Mouse (Mus musculus) intestine, postnatal 0 days (tissue): ENCODE data around the gene Vps33b. TPM values are rescaled to one million over a fixed set of nuclear protein-coding genes. Genes with fewer than 3 reads are reported as not detected.
A peak's percentile ranks its signal among the peaks of the same experiment; 100 is the strongest.
"Not testable (repeated sequence)": the region's sequence is repeated elsewhere in the genome, so short reads cannot be mapped to it uniquely, and the experiment has no call there.

Source experiments
- ATAC-seq: fragments of 200-750 bp; cut with Nextera tagmentation; 2 replicates; pipeline ENCODE4 v1.8.0; 2017; ENCODE audit warnings: mild to moderate bottlenecking, moderate TSS enrichment, moderate library complexity
- H3K27ac ChIP-seq: fragments of 300-500 bp; sonication (generic); 2 replicates; pipeline ENCODE4 v1.5.1; 2014; ENCODE audit warnings: mild to moderate bottlenecking, low read depth, low read length, moderate library complexity
- H3K27me3 ChIP-seq: fragments of 300-500 bp; sonication (generic); replicated peaks from 2 replicates; pipeline ENCODE4 v1.6.1; 2014; ENCODE audit warnings: low read length, mixed read lengths; ENCODE audit not compliant: control insufficient read depth, insufficient read depth
- H3K36me3 ChIP-seq: fragments of 300-500 bp; sonication (generic); 2 replicates; pipeline ENCODE4 v1.6.1; 2014; ENCODE audit warnings: mild to moderate bottlenecking, moderate library complexity; ENCODE audit not compliant: control insufficient read depth, insufficient read depth
- H3K4me1 ChIP-seq: fragments of 300-500 bp; sonication (generic); replicated peaks from 2 replicates; pipeline ENCODE4 v1.6.1; 2014; ENCODE audit warnings: antibody characterized with exemption, low read length, mixed read lengths; ENCODE audit not compliant: control insufficient read depth, insufficient read depth
- H3K4me2 ChIP-seq: fragments of 300-500 bp; sonication (generic); replicated peaks from 2 replicates; pipeline ENCODE4 v1.6.1; 2014; ENCODE audit warnings: low read depth, mild to moderate bottlenecking, moderate library complexity
- H3K4me3 ChIP-seq: fragments of 300-500 bp; sonication (generic); 2 replicates; pipeline ENCODE4 v1.5.1; 2014; ENCODE audit warnings: low read depth, low read length
- H3K9ac ChIP-seq: fragments of 300-500 bp; sonication (generic); 2 replicates; pipeline ENCODE4 v1.6.1; 2014; ENCODE audit warnings: mild to moderate bottlenecking, low read depth, low read length
- H3K9me3 ChIP-seq: fragments of 300-500 bp; sonication (generic); 2 replicates; pipeline ENCODE4 v1.6.1; 2016; ENCODE audit warnings: mixed run types; ENCODE audit not compliant: control insufficient read depth
- CTCF ChIP-seq: sonication (generic); IDR thresholded peaks from 2 replicates; pipeline ENCODE4 v1.5.1; 2016; ENCODE audit warnings: low read depth, mild to moderate bottlenecking, control low read depth, antibody characterized with exemption, moderate library complexity
- WGBS: fragments of 180-500 bp; shearing (Covaris S2); extraction: QIAGEN DNeasy Blood & Tissue Kit; methylation state at CpG from one replicate; pipeline ENCODE4 v1.1.7; 2014; 5-methylcytosine and 5-hydroxymethylcytosine counted together
- polyA plus RNA-seq: library from polyadenylated mRNA; unstranded; fragments of >200 nt; fragmentation: Nextera tagmentation; extraction: Ambion mirVana; gene quantifications from 2 replicates; pipeline ENCODE4 v1.2.1, GENCODE M21; 2015

Vps33b gene
- polyA plus RNA-seq, 1 experiment from 2014 or later: 12.9 TPM

DNA sequence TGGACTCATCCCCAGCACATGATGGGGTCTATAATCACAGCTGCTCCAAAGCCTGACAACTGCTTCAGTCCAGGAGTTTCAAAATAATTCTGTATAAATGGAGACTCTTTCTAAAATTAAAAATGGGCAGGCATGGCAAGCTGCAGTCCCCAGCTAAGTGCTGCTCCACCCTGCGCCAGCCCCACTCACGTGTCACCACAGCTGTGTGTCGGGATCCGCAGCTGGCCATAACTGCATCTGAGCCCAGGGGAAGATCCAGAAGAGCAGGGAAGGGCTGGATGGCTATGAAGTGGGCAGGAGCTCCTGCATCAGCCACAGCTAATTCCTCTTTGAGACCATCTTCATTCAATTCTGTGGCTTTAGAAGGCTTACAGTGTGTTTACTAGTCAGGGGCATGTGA lies 49.2 kb downstream of the Vps33b start:
- 92% methylated on average over 4 of the region's 4 CpGs for WGBS
- no peak overlapping the region for H3K4me2 ChIP-seq
- no peak for ATAC-seq
- no peaks in the 10 kb centered on the region for H3K9me3 ChIP-seq
- no peaks in the 10 kb centered on the region for H3K4me1 ChIP-seq
- H3K36me3 ChIP-seq: peaks cover 46% of the 10 kb centered on the region
- H3K27me3 ChIP-seq: no peaks in the 10 kb centered on the region
- H3K9ac ChIP-seq: no peak overlapping the region
- no peak overlapping the region for H3K4me3 ChIP-seq
- no peak for TF ChIP-seq CTCF
- no peak overlapping the region for H3K27ac ChIP-seq

DNA sequence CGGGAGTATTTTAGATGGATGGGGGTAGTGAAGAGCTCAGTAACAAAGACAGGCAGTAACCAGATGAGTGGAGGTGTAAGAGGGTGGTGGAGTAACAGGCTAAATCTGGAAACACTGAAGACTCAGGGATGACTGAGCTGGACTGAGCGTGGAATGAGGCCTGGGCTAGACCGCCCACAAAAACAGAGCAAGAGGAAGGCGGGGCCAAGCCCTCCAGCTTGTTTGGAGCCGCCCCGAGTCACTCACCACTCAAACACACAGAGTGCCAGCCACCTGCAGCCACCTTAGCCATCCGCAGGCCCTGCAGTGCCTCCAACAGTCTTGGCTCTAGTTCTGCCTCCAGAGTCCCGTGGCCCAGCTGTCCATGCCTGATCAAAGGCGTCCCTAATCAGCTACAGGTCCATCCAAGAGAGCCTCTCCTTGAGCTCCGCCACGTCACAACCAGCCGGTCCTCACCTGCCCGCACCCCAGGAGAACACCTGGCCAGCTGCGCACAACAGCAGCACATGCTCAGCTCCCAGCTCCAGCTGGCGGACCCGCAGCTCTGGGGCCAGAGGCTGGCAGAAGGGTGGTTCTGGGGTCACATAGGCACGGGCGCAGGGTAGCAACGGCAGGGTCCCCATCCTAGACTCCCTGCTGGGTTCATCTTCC lies 50.5 kb downstream of the Vps33b start:
- Histone ChIP-seq H3K4me3 (no peak overlapping the region), H3K9me3 (no peaks in the 10 kb centered on the region), H3K4me1 (no peaks in the 10 kb centered on the region), H3K27ac (no peak overlapping the region), H3K4me2 (no peak overlapping the region), H3K27me3 (no peaks in the 10 kb centered on the region), H3K36me3 (peaks cover 34% of the 10 kb centered on the region), H3K9ac (no peak overlapping the region)
- no peak for ATAC-seq
- no peak for TF ChIP-seq CTCF
- WGBS: 78% methylated on average over 19 of the region's 19 CpGs

DNA sequence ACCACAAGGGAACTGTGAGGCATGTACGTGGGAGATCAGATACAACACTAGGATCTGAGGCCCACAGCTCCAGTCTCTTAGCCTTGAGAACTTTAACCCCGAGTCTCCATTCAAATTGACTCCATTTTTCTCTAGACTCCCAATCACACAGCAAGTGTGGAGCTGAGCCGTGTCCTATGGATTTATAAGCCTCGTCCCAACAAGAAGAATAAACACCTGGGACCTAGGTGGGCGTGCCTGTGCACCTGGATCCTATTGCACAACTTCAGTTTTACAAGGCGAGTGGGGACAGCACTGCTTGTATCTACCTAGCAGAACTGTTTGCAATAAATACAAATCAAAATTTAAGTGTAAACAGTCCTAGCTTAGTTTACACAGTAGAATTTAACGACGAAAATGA lies 53.9 kb downstream of the Vps33b start:
- ATAC-seq: peak; percentile 42
- Histone ChIP-seq H3K9ac (peak overlapping the region; percentile 57), H3K4me1 (no peaks in the 10 kb centered on the region), H3K9me3 (no peaks in the 10 kb centered on the region), H3K4me2 (peak overlapping the region; percentile 68), H3K4me3 (peak overlapping the region; percentile 54), H3K36me3 (peaks cover 45% of the 10 kb centered on the region), H3K27ac (peak overlapping the region; percentile 90), H3K27me3 (no peaks in the 10 kb centered on the region)
- no peak for TF ChIP-seq CTCF
- WGBS: 8% methylated on average over 8 of the region's 8 CpGs

GRCm38 (mm10) chr7:80324043-80324815 lies 54.8 kb downstream of the Vps33b start, which contains the start of gene Rccd1:
Gene Rccd1 (minus strand): TSS chr7:80324454.
- WGBS: under 1% methylated on average over 38 of the region's 38 CpGs
- Histone ChIP-seq H3K4me3 (peak within 1 kb of the TSS; percentile 54), H3K4me2 (peak within 1 kb of the TSS; percentile 68), H3K9ac (peak within 1 kb of the TSS; percentile 57), H3K9me3 (no peaks in the 10 kb centered on the region), H3K4me1 (no peaks in the 10 kb centered on the region), H3K27ac (peak within 1 kb of the TSS; percentile 90), H3K27me3 (no peaks in the 10 kb centered on the region), H3K36me3 (peaks cover 50% of the 10 kb centered on the region)
- peak; percentile 94 for ATAC-seq
- no peak for TF ChIP-seq CTCF

DNA sequence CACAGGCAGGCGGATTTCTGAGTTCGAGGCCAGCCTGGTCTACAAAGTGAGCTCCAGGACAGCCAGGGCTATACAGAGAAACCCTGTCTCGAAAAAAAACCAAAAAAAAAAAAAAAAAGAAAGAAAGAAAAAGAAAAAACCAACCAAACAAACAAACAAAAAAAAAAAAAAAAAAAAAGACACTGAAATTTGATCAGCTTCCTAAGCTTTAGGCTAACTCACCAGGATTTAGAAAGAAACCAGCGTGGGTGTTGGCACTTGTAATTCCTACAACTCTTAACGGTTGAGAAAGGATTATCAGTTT lies 55.3 kb downstream of the Vps33b start:
- Histone ChIP-seq H3K36me3 (peaks cover 50% of the 10 kb centered on the region), H3K27ac (0 out of 2 replicates have a peak overlapping the region, but pooled peaks have one; percentile 28), H3K4me2 (peak overlapping the region; percentile 68)
- WGBS: 39% methylated on average over 5 of the region's 5 CpGs
- not testable (repeated sequence) for ATAC-seq, H3K4me3 ChIP-seq, H3K4me1 ChIP-seq, H3K9me3 ChIP-seq, H3K9ac ChIP-seq, H3K27me3 ChIP-seq

DNA sequence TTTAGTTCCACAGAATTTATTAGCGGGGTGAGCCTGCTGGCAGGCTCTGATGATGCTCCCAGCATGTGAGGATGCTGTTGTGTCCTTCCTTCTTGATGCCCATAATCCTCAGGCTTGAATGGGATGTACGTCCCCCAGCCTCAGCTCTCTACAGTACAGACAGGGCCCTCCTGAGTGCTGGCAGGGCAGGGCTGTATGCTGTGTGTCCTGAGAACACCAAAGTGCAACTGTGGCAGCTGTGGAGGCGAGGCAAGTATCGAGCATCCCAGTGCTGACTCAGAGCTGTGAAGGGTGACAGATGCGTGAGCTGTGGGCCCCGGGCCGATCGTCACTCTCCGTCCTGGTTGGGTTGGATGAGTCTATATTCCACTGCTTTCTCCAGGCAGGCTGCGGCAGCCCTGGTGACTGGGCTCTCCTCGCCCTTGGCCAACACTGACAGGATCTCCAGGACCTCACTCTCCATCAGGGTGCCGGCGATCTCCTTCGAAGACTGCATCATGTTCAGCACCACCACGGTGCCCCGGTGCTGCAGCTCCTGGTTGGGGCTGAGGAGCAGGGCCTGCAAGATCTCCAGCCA lies 55.9 kb downstream of the Vps33b start:
- H3K9ac ChIP-seq: no peak overlapping the region
- no peaks in the 10 kb centered on the region for H3K4me1 ChIP-seq
- H3K36me3 ChIP-seq: peaks cover 55% of the 10 kb centered on the region
- TF ChIP-seq CTCF: no peak
- H3K27ac ChIP-seq: peak overlapping the region; percentile 28
- WGBS: 90% methylated on average over 16 of the region's 16 CpGs
- no peak overlapping the region for H3K4me2 ChIP-seq
- ATAC-seq: no peak
- H3K4me3 ChIP-seq: no peak overlapping the region
- H3K27me3 ChIP-seq: no peaks in the 10 kb centered on the region
- H3K9me3 ChIP-seq: no peaks in the 10 kb centered on the region
